Mouse (Mus musculus) right cerebral cortex, postnatal 25 days (tissue): ENCODE data around the gene Ccdc12.

ENCODE experiments used
- DNase-seq: peaks from one replicate; pipeline ENCODE4 v3.0.0; 2022

Gene Ccdc12

DNA sequence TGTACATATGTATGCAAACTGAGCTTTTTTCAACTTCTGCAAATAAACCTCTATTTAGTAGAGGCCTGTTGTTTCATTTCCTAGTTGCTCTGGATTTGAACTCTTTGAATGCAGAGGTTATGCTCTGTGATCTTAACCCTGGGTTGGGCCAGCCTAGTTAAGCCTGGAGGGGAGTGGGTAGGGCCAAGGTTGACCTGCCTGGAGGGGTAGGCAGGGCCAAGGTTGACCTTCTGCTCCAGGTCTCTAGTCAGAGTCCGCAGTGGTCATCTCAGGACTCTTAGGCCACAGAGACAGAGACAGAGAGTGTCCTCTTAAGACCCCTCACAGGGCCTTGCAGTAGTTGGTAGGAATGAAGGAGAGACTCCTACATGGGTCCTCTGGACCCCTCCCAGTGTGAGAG, 55.2 kb downstream of the Ccdc12 start:
- DNase-seq = no peak

DNA sequence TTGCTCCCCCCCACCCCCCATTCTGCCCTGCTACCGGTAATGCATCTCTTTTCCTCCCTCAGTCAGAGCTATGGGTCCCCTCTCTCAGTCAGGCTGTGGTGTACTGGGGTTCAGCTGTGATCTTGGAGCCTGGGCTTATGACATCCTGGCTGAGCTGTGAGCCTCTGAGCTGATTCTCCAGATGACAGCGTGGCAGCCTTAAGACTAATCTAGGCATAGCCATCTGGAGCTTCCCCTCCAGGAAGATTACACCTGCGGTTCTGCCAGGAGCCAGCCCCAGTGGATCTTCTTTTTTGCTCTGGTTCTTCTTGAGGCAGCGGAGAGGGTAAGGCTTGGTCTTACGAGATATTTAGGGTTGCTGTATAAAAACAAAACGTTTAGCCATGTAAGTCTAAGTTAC, 55.7 kb downstream of the Ccdc12 start:
- DNase-seq = no peak

DNA sequence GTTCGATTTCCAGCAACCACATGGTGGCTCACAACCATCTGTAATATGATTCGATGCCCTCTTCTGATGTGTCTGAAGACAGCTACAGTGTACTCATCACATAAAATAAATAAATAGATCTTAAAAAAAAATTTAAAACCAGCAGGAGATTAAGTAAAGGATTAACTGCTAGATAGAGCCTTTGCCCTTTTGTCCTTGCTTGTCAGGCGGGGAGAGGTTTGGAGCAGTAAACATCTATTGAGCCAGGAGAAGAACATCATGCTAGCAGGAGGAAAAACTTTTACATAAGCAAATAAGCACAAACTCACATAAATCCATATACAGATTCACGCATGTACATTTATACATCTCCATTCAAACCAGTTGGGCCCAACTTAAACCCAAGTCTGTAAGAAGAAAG, 56.2 kb downstream of the Ccdc12 start:
- DNase-seq = no peak

DNA sequence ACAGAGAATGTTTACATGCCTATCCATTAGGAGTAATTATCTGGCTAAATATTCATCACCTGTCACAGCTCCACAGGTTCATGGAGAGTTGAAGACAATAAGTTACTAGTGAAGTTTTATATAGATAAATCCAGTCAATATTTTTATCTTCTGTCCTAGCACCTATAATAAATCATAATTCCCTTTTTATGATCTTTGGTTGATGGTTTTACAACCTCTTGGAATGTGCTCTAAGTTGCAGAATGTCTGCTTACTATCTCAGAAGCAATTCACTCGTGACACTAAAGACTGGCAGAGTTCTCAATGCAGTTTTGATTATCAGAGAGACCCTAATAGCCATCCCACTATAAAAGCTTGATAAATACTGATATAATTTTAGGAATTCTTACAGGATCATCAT, 57.1 kb downstream of the Ccdc12 start:
- no peak for DNase-seq

DNA sequence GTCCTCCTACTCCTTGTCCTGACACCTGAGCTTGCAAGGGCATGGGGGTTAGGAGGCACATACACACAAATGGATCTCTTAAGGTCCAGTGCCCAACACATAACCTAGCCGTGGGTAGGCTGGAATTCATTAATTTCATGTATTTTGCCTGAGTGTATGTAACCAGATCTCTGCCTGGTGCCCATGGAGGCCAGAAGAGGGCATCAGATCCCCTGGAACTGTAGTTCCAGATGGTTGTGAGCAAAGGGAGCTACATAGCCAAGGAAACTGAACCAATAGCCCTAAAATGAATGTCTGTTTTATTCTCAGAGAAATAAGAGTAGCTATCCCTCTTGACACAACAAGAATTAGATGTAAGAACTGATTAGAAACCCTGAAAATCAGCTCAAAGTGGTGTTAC, 59.1 kb downstream of the Ccdc12 start:
- DNase-seq = no peak

DNA sequence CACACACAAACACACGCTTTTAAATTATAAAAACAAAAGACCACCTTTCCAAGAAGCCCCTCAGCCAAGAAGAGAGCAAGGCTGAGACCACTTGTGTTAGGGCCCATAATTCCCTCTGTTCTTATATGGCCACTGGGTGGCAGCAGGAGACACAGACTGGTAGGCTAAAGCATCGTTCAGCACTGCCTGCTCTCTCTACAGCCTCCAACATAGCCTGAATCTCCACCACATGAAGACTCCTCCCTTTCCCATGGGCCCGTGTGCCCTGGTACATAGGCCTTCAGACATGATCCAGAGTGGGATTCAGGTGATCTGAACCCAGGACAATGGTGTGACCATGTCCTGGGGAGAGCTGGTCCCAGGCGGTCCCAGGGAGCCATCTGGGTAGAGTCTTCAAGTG, 60.5 kb downstream of the Ccdc12 start:
- DNase-seq = peak; percentile 54

DNA sequence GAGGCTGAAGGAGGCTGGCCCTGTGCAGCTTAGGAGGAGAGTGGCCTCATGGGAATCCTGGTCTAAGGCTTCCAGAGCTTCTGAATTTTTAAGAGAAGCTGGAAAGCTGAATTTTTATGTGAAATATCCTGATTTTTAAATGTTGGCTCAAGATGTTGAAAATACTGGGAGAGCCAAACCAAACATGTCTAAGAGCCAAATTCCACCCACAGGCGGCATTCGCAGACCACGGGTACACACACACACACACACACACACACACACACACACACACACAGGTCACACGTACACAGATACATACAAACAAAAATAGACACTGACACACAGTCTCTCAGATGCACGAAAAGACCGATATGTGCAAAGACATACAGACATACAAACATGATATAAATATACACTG, 61.8 kb downstream of the Ccdc12 start:
- DNase-seq = no peak

DNA sequence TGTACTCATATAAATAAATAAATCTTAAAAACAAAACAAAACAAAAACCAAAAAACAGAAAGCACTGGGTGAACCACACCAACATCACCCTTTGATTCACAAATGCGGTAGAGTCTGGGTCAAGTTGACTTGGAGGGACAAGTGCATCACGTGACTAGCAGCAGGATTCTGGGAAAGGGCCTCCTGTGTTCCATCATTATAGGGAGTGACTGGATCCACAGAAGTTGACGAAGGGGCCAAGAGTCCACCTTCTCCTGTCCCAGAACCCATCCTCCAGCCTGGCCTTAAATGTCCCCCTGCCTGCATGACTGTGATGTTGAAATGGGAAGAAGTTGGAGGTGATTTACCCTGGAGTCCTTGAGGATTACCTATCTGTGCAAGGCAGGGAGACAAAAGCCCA, 62.5 kb downstream of the Ccdc12 start:
- DNase-seq = no peak

DNA sequence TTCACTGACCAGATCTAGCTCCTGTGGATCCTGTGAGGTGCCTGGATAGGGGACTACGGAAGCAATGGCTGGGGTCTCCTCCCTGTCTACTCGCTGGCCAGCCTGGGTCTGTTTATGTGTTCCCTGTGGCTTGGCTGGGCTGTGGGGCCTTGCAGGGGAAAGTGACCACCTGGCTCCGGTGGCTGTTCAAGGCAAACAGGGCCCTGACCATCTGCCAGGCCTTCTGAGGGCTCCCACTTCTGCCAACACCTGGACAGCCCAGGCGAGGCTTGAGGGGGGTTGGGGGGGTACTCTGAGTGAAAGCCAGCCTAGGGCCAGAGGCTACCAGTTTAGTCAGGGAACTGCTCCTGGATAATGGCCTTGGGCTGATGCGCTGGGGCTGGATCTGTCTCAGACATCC, 63.7 kb downstream of the Ccdc12 start:
- no peak for DNase-seq

DNA sequence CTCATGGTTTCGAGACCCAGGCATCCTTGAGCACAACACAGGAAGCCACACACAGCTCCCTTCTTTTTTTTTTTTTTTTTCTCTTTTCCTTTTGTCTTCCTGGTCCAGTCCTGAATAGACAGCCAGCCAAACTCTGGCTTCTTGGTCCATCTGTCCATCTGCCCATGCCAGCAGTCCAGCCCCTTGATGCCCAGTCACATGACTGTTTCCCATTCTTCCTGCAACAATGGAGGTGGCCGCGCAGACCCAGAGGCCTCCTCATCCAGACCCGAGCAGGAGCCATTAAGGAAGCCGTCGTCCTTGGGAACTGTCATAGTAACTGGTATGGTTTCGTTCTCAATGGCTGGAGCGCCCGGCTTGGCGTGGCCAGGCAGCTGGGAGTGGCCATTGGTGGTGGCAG, 65.8 kb downstream of the Ccdc12 start:
- no peak for DNase-seq

DNA sequence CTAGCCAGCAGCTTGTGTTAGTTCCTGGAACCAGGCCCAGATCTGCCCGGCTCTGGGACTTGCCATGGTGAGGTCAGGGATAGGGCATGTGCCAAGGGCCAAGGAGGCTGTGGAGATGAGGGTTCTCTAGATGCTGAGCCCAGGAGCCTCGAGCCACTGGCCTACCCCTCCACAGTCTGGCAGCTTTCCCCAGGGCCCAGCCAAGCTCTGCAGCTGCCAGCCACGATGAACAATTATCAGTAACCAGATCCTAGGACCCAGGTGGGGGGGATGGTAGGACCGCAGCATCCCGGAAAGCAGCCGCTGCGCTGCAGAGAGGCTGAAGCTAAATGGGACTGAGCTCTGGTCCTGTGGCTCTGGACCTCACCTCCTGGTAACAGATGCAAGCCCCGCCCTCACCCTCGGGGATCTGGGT, 69.4 kb downstream of the Ccdc12 start:
- no peak for DNase-seq

DNA sequence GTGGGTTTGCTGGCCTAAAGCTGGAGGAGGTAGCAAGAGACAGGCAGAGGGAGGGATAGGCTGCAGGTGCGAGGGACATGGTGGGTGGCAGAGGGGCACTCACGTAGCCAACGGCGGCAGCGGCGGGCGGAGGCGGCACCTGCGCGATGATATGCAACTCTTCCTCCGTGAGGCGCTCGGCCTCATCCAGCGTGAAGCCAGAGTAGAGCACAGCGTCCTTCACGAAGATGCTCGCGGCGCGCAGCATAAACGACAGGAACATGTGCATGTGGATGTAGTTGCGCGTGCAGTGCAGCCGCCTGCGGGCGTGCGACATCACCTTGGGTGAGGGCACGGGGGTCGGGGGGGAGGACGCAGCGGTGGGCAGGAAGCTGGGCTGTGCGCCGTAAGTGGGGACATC, 70.6 kb downstream of the Ccdc12 start:
- DNase-seq = no peak

DNA sequence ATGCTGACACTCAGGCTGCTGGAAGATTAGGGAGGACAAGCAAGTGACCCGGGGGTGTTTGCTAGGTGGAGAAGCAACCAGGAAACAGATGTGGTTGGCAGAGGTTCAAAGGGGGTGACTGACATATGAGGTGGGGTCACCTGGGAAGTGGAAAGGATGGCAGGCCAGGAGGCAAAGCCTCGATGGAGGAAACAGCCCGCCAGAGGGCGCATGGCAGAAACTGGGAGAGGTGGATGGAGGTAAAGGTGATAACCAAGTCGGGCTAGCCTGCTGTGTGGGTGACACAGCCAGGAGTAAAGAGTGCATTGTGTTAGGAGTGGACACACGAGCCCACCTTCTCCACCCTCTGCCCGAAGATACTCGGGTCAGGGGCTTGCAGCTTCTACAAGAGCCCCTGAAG, 73.5 kb downstream of the Ccdc12 start:
- no peak for DNase-seq

DNA sequence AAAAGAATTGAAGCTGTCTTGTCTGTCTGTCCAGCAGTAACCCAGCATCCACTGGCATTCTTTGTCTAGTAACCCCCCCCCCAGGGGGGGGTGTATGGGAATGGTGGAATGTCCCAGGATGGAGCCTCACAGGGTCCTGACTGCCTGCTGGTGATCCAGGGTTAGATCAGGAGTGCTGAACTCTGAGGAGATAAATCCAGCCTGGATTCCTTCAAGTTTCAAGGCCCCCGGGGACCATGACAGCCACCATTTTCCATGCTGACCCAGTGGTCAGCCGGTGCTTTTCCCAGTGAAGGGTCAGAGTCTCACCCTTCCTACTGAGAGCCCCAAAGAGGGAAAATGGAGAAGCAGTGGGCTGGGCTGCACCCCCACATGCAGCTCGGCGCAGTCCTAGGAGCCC, 75.6 kb downstream of the Ccdc12 start:
- DNase-seq = no peak

DNA sequence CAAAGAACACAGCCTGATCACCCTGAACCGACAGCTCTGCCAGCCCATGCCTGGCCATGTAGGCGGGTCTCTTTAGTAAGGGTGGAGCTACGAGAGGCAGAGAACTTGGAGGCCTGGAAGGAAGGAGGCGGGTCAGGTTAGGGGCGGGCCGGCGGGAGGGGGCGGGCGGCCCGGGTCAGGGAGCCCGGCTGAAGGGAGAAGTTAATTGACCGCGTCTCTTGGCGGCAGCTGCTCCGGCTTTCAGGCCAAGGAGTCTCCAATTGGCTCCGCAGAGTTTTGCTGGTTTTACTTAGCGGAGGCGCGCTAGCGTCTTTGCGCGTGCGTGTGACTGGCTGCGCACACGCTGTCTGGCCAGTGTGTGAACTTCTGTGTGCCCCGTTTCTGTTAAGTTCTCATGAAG, 76.3 kb downstream of the Ccdc12 start:
- DNase-seq = peak; percentile 45

DNA sequence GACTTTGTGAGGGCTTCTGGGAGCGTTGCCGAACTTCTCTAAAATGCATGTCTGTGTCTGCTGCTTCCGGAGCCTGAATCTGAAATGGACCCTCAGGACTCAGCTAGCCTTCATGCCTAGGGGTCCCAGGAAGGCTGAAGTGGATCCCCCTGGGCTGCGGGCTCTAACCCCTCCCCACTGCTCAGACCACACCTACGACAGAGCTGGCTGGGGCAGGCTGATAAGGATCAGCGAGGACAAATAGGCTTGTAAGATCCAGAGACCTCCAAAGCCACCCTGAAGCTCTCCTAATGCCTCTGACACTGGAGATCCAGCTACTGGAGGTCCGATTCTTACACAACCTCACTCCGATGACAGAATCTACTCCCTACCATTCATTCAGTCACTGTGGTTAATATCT, 76.8 kb downstream of the Ccdc12 start:
- no peak for DNase-seq

DNA sequence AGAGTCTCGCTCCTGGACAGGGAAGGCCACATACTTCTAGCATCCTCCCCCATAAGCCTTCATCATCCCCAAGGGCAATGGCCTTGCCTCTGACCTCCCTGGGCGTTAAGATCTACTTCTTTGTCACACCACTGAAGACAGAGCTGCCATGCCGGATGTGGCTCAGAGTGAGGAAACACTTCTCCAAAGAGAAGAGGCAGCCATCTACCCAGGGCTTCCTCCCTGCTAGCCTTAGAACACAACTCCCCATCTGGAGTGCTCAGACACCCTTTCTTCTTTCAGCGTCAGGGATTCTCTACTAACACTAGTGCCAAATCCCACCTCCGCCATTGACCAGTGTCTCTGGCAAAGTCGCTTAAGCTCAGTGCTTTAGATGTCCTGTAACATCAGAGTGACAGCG, 77.9 kb downstream of the Ccdc12 start:
- no peak for DNase-seq

DNA sequence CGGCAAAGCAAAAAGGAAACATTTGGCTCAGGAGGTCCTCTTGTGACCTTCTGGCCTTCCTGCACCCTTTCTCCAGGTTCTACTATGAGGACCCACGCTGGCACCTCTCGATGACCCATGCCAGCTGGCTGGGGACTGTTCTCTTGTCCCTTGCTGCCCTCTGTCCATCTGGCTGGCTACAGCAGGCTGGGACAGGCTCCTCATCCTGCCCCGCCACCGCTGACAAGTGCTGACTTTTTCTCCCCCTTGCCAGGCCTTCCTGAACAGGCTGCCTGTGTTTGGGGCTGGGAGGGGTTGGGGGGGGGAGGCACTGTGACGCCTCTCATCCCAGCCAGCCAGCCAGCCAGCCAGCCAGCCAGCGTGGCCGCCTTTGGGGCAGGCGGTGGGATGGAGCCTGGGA, 80.1 kb downstream of the Ccdc12 start:
- no peak for DNase-seq

DNA sequence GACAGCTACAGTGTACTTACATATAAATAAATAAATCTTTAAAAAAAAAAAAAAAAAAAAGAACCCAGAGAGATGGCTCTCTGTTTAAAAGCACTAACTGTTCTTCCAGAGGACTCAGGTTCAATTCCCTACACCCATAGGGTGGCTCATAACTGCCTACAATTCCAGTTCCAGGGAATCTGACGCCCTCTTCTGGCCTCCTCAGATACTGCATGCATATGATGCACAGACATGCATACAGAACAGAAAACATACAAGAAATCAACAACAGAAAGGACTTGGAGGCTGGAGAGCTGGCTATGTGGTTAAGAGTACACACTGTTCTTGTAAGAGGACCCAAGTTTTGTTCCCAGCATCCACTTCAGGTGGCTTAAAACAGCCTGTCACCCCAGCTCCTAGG, 81.8 kb downstream of the Ccdc12 start:
- DNase-seq = no peak

DNA sequence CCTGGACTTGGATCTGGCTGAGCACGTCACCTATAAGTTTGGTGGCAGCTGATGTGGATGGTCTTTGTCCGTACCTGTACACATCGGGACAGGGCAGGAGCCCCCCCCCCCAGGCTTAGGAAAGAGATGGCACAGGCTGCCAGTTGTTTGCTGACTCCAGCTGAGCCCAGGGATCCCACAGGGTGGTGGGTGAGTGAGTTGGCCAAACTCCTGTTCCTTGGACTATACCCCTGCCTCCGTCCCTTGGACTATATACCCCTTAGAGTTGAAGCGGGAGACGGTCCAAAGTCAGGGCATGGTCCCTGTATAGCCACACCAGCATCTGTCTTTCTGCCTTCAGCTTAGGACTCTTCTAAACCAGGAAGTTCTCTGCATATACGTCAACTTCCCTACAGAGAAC, 83.7 kb downstream of the Ccdc12 start:
- no peak for DNase-seq

DNA sequence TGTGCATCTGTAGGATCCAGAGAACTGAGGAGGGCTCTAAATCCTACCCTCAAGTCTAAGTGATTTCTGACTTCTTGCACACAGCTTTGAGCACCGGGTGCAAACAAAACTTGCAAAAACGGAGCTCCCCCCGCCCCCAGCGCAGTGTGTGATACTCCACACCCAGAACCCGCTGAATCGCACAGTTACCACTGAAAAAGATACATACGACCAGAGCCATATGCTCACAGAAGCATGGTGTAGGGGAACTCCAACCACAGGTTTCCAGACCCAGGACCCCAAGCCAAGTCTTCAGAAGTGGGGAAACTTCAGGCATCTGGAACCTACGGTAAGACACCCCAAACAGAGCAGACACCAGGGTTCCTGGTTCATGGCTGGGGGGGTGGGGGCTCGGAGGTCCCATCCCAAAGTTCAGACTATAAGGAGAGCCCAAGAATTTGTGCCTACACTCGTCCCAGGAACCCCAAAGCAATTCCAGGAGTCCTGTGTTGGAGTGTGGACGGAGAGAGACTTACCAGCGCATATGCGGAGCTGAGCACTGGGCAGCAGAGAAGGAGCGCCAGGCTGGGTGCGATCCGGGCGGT, 85.5 kb downstream of the Ccdc12 start, which contains the start of gene Myl3:
TSS of gene Myl3 (plus strand) at position 151 of the 584 bp plus-strand sequence.
- DNase-seq = no peak

DNA sequence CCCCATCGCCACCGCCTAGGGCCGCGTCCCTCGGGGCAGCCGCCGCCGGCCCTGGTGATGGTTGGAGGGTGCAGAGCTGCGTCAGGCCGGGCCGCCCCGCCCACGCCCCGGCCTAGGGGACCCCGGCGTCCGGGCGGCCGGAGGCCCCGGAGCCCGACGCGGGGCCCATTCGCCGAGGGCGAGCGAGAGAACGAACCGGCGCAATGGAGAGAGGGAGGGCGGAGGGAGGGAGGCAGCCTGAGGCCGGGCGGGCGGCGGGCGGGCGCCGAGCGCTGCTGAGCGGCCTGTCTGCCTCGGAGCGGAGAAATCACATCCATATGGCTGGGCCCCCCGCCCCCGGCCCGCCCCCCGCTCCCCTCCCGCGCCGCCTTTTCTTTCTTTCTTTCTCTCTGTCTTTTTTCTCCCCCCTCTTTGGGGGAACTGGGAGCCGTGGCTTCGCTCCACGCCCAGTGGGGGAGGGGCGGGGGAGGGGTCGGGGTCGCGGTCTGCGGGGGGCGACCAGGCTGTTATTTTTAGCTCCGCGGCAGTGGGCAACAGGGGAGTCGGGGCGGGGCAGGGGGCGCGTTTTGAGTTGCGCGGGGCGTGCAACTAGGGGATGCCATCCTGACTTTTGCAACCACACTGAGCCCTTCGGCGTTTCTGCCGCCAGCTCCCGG, 86.1 kb downstream of the Ccdc12 start:
- no peak for DNase-seq

DNA sequence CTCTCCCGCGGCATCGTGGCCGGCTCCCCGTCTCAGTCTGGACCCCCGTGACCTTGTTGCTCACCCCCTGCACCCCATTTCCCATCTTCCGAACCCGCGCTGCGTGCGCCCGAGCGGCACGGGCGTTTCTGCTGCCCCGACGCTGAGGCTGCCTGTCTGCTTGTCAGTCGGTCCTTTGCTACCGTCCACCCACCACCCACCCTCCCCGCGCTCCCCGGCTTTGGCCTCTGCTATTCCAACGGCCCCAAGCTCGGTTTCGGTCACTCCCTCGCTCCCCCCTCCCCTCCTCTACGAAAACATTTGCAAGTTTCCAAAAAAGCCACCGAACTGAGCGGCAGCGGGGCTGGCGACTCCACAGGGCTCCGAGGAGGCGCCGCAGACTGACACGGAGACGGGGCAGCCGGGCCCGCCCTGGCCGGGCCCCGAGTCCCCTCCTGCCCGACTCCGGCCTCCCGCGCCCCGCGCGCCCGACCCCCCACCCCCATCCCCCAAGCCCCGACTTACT, 86.7 kb downstream of the Ccdc12 start:
- DNase-seq = no peak

DNA sequence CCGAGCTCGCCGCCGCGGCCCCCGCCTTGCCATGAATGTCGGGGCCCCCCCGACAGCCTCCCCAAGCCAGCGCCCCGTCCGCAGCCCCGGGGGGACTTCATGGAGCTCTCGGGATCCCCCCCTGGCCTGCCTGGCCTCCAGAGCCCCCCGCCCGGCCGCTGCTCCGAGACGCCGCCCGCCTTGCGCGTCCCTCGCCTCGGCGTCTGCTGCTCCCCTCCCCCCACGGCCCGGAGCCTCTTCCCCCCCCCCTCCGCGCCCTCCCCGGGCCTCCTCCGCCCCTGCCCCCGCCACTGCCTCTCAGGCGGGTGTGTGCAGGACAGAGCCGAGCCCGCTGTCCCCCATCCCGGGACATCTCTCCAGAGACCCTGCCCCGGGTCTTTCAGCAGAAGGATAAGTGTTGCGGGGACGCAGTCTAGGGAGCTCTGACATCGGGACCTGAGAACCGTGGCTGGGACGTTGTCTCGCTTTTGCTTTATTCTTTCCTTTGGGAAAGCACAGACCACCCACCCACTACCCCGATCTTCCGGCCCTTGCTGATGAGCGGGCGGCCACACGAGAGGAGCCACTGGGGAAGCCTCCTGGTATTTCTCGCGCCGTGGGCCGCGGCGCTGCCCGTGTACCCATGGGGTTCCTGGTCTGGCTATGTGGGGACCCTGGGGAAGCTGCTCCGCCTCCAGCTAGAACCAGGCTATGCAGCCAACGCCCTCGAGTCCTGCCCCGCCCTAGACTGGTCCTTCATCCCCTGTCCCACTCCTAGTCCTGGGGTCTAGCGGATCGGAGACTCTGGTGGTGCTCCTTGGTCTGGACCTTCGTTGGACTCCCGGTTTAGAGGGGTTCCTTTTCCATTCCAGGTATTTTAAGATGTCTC, 87.4 kb downstream of the Ccdc12 start:
- no peak for DNase-seq
